Mouse (Mus musculus) forebrain, postnatal 0 days (tissue): ENCODE measurements around the gene Gm21974. TPM values are rescaled to one million over a fixed set of nuclear protein-coding genes. Genes with fewer than 3 reads are reported as not detected.

ENCODE experiments used
- ATAC-seq: fragments of 200-750 bp; cut with Nextera tagmentation; 2 replicates; pipeline ENCODE4 v1.8.0; 2017; ENCODE audit warnings: mild to moderate bottlenecking, moderate library complexity
- DNase-seq: peaks from one replicate; pipeline ENCODE4 v3.0.0-alpha.2; 2015
- H3K27ac ChIP-seq: fragments of 300-500 bp; sonication (generic); 2 replicates; pipeline ENCODE4 v1.5.1; 2014; ENCODE audit warnings: low read depth, mild to moderate bottlenecking, antibody characterized with exemption, low read length, moderate library complexity, mixed read lengths
- H3K27me3 ChIP-seq: fragments of 300-500 bp; sonication (generic); 2 replicates; pipeline ENCODE4 v1.6.1; 2014; ENCODE audit warnings: mild to moderate bottlenecking, low read length, mixed read lengths; ENCODE audit not compliant: insufficient read depth
- H3K36me3 ChIP-seq: fragments of 300-500 bp; sonication (generic); 2 replicates; pipeline ENCODE4 v1.6.1; 2014; ENCODE audit warnings: mild to moderate bottlenecking, moderate library complexity; ENCODE audit not compliant: insufficient read depth
- H3K4me1 ChIP-seq: fragments of 300-500 bp; sonication (generic); 2 replicates; pipeline ENCODE4 v1.6.1; 2014; ENCODE audit warnings: antibody characterized with exemption; ENCODE audit not compliant: insufficient read depth
- H3K4me2 ChIP-seq: fragments of 300-500 bp; sonication (generic); 2 replicates; pipeline ENCODE4 v1.6.1; 2014; ENCODE audit warnings: low read depth, mild to moderate bottlenecking, moderate library complexity
- H3K4me3 ChIP-seq: fragments of 300-500 bp; sonication (generic); 2 replicates; pipeline ENCODE4 v1.5.1; 2014; ENCODE audit warnings: low read depth, low read length, mixed read lengths
- H3K9ac ChIP-seq: fragments of 300-500 bp; sonication (generic); 2 replicates; pipeline ENCODE4 v1.6.1; 2014; ENCODE audit warnings: mild to moderate bottlenecking
- H3K9me3 ChIP-seq: fragments of 300-500 bp; sonication (generic); 2 replicates; pipeline ENCODE4 v1.6.1; 2016; ENCODE audit warnings: low read length
- CTCF ChIP-seq: sonication (generic); IDR thresholded peaks from 2 replicates; pipeline ENCODE4 v1.5.1; 2016; ENCODE audit warnings: antibody characterized with exemption, control low read depth, low read depth
- WGBS: fragments of 180-500 bp; shearing (Covaris S2); extraction: QIAGEN DNeasy Blood & Tissue Kit; methylation state at CpG from one replicate; pipeline ENCODE4 v1.1.7; 2014; 5-methylcytosine and 5-hydroxymethylcytosine counted together
- polyA plus RNA-seq: library from polyadenylated mRNA; unstranded; fragments of >200 nt; fragmentation: Nextera tagmentation; extraction: Ambion mirVana; gene quantifications from 2 replicates; pipeline ENCODE4 v1.2.1, GENCODE M21; 2015
- total RNA-seq: library from RNA; depleted of rRNA; stranded (reverse); fragments of >200 nt; gene quantifications from 2 replicates; pipeline ENCODE4 v1.2.3, GENCODE M21; 2014

The Gm21974 gene
- total and polyA plus RNA-seq, 2 experiments from 2014 or later = not detected

- WGBS = 36% methylated on average over 4 of the region's 4 CpGs
- peaks cover 50% of the 10 kb centered on the region for H3K36me3 ChIP-seq
- H3K27ac ChIP-seq = no peak within 1 kb of the TSS
- H3K4me2 ChIP-seq = no peak within 1 kb of the TSS
- ATAC-seq (no peak), DNase-seq (no peak)
- H3K27me3 ChIP-seq = no peaks in the 10 kb centered on the region
- no peak within 1 kb of the TSS for H3K4me3 ChIP-seq
- no peak within 1 kb of the TSS for H3K9ac ChIP-seq
- TF ChIP-seq CTCF = no peak
- no peaks in the 10 kb centered on the region for H3K9me3 ChIP-seq
- H3K4me1 ChIP-seq = peaks cover 5% of the 10 kb centered on the region; the same call in 1 of the 2 replicates
Measured at GRCm38 (mm10) chr7:127890798-127891197, 4.5 kb downstream of the Gm21974 start, which contains the start of gene Prss53. Prss53 (minus strand) TSS chr7:127890970.

GRCm38 (mm10) chr7:127888821-127889220, 6.4 kb downstream of the Gm21974 start:
- DNase-seq (no peak), ATAC-seq (no peak)
- 69% methylated on average over 3 of the region's 3 CpGs for WGBS
- TF ChIP-seq CTCF = no peak
- Histone ChIP-seq H3K27ac (no peak overlapping the region), H3K36me3 (peaks cover 67% of the 10 kb centered on the region), H3K4me3 (no peak overlapping the region), H3K27me3 (no peaks in the 10 kb centered on the region), H3K4me2 (no peak overlapping the region), H3K9ac (no peak overlapping the region), H3K9me3 (no peaks in the 10 kb centered on the region), H3K4me1 (no peaks in the 10 kb centered on the region)

GRCm38 (mm10) chr7:127887781-127888180, 7.5 kb downstream of the Gm21974 start:
- Histone ChIP-seq H3K27me3 (no peaks in the 10 kb centered on the region), H3K27ac (no peak overlapping the region), H3K36me3 (peaks cover 72% of the 10 kb centered on the region), H3K4me3 (no peak overlapping the region), H3K9me3 (no peaks in the 10 kb centered on the region), H3K4me1 (no peaks in the 10 kb centered on the region), H3K9ac (no peak overlapping the region), H3K4me2 (no peak overlapping the region)
- WGBS = 82% methylated on average over 3 of the region's 3 CpGs
- TF ChIP-seq CTCF = no peak
- DNase-seq (no peak), ATAC-seq (no peak)

GRCm38 (mm10) chr7:127887191-127887590, 8.1 kb downstream of the Gm21974 start:
- no peak for TF ChIP-seq CTCF
- peaks cover 74% of the 10 kb centered on the region for H3K36me3 ChIP-seq
- DNase-seq = no peak

GRCm38 (mm10) chr7:127886551-127886950, 8.7 kb downstream of the Gm21974 start:
- 93% methylated on average over 6 of the region's 6 CpGs for WGBS
- no peak for DNase-seq
- H3K36me3 ChIP-seq = peaks cover 80% of the 10 kb centered on the region

More at GRCm38 (mm10) chr7:127887191-127887590, 8.1 kb downstream of the Gm21974 start:
- Histone ChIP-seq H3K27ac (no peak overlapping the region), H3K4me3 (no peak overlapping the region), H3K9me3 (no peaks in the 10 kb centered on the region), H3K27me3 (no peaks in the 10 kb centered on the region), H3K9ac (no peak overlapping the region), H3K4me1 (no peaks in the 10 kb centered on the region), H3K4me2 (no peak overlapping the region)
- 86% methylated on average over 8 of the region's 8 CpGs for WGBS
- ATAC-seq = no peak

GRCm38 (mm10) chr7:127885951-127886350, 9.3 kb downstream of the Gm21974 start:
- Histone ChIP-seq H3K4me3 (no peak overlapping the region), H3K27ac (no peak overlapping the region), H3K36me3 (peaks cover 84% of the 10 kb centered on the region), H3K27me3 (no peaks in the 10 kb centered on the region), H3K4me2 (no peak overlapping the region), H3K9ac (no peak overlapping the region), H3K9me3 (no peaks in the 10 kb centered on the region), H3K4me1 (no peaks in the 10 kb centered on the region)
- TF ChIP-seq CTCF = no peak
- 74% methylated on average over 6 of the region's 6 CpGs for WGBS
- ATAC-seq = no peak
- no peak for DNase-seq

More at GRCm38 (mm10) chr7:127886551-127886950, 8.7 kb downstream of the Gm21974 start:
- H3K9me3 ChIP-seq = no peaks in the 10 kb centered on the region
- TF ChIP-seq CTCF = no peak
- H3K4me2 ChIP-seq = no peak overlapping the region
- no peak overlapping the region for H3K4me3 ChIP-seq
- no peaks in the 10 kb centered on the region for H3K4me1 ChIP-seq
- no peaks in the 10 kb centered on the region for H3K27me3 ChIP-seq
- no peak for ATAC-seq
- no peak overlapping the region for H3K9ac ChIP-seq
- no peak overlapping the region for H3K27ac ChIP-seq

GRCm38 (mm10) chr7:127880431-127880830, 14.8 kb downstream of the Gm21974 start:
- Histone ChIP-seq H3K4me2 (no peak overlapping the region), H3K4me1 (no peaks in the 10 kb centered on the region; the same call in 1 of the 2 replicates), H3K9ac (no peak overlapping the region), H3K27ac (no peak overlapping the region), H3K9me3 (no peaks in the 10 kb centered on the region), H3K4me3 (no peak overlapping the region), H3K36me3 (peaks cover 71% of the 10 kb centered on the region), H3K27me3 (no peaks in the 10 kb centered on the region)
- 83% methylated on average over 12 of the region's 12 CpGs for WGBS
- DNase-seq (no peak), ATAC-seq (no peak)
- TF ChIP-seq CTCF = no peak
